Mouse (Mus musculus) lung, postnatal 10 days (tissue): Measurements from ENCODE around the gene Tmem63a.
A peak's percentile ranks its signal among the peaks of the same experiment; 100 is the strongest.

Experiments
- DNase-seq: peaks from one replicate; pipeline ENCODE4 v3.0.0; 2021

Gene Tmem63a

GRCm38 (mm10) chr1:181011601-181012000 lies 69.5 kb downstream of the Tmem63a start:
- DNase-seq: no peak

- no peak for DNase-seq
Observed at GRCm38 (mm10) chr1:181012416-181012815, 70.3 kb downstream of the Tmem63a start.

GRCm38 (mm10) chr1:181013446-181013845 lies 71.3 kb downstream of the Tmem63a start:
- DNase-seq: no peak

DNA sequence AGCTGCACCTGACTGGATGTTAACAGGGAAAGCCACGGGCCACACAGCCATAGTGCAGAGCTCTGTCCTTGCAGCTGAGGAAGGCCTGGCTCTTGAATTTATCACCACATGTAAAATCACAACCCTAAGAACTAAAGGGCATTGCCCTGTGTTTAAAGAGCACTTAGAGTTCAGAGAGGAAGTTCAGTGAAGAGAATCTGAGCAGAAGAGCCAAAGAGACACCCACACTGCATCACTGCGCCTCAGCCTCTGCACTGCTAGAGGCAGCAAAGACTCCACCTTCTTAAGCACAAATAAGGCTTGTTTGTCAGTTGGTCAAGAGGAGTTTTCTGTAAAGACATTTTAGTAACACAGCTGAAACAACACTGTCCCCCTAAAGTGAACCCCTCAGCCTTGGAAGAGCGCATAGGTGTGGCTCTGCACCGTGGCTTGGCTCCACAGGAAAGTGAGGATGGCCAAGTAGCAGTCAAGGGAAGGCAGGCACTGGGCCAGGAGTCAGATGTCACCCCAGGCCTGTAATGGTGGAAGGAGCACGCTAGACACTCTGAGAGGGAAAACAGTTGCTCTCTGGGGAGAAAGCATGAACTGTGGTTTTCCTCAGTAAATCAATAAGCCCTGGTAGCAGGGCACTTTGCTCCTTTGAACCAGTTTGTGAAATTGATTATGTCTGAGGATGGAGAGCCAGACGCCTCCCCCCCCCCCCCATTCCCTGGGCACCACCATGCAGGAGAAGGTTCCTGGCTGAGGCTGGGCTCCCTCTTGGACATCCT lies 72.8 kb downstream of the Tmem63a start:
- peak; percentile 78 for DNase-seq

DNA sequence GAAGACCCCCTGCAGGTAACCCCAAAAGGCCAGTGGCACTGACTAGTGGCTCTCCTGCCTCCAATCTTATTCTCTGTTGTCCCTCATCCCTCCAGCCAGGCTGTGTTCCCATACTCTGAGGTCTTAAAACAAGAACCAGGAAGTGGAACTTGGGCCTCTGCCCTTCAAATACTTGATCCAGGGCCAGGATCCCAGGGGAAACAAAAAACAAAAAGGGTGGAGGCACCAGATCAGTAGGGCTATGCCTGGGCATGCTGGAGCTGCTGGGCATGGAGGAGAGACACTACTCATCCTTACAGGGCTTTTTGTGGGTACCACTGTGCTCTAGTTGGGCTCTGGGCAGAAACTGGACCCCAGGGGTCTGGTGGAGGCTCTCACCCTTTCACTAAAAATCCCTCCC lies 73.4 kb downstream of the Tmem63a start:
- DNase-seq: peak; percentile 87

DNA sequence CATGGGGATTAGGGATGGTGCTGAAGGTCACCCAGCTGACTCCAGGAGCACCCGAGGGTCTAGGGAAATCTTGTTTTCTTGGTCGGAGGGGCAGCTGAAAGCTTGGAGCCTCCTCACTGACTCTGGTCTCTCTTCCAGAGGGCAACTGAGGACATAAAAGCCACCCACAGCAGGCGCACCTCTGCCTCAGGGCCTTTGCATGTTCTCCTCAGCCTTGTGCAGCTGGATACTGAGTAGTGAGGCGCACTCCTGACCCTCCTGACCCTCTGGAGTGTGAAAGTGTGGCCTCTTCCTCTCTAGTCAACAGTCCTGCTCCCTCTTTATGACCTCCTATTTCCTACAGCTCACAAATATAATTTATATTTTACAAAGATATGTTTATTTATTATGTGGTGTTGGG lies 73.9 kb downstream of the Tmem63a start:
- peak; percentile 27 for DNase-seq

- peak; percentile 94 for DNase-seq
Observed at GRCm38 (mm10) chr1:181016532-181017131, 74.5 kb downstream of the Tmem63a start.

- DNase-seq: peak; percentile 88
Observed at GRCm38 (mm10) chr1:181017212-181017711, 75.1 kb downstream of the Tmem63a start.

GRCm38 (mm10) chr1:181017890-181018420 lies 75.8 kb downstream of the Tmem63a start:
- no peak for DNase-seq

DNA sequence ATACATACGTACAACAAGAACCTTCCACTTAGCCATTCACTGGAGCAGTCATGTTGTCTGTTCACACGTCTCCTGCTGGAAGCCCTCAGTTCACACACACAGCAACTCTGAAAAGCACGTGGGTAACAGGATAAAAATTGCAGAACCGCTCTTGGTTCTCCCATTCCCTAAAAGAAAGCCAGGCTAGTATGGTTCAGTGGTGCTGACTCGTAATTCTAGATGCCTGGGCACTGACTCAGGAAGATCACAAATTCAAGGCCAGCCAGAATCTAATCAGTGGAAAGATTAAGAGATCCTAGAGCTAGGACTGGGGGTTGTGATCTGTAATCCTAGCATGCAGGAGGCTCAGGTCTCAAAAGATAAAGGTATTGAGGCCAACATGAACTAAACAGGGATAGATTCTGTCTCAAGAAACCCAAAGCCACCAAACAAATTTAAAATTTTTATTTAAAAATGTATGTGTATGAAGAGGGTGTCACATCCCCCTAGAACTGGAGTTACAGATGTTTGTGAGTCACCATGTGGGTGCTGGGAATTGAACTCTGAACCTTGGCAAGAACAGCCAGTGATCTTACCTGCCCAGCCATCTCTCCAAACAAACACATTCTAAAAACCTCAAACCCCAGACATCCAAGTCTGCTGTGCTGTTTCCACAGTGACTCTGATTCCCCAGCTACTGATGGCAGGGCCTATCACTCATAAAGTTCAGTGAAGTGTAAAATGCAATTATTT lies 78.8 kb downstream of the Tmem63a start, which contains the start of gene Ephx1:
Gene Ephx1, minus strand, starts transcription at position 149 of the 732 bp plus-strand sequence.
- no peak for DNase-seq

DNA sequence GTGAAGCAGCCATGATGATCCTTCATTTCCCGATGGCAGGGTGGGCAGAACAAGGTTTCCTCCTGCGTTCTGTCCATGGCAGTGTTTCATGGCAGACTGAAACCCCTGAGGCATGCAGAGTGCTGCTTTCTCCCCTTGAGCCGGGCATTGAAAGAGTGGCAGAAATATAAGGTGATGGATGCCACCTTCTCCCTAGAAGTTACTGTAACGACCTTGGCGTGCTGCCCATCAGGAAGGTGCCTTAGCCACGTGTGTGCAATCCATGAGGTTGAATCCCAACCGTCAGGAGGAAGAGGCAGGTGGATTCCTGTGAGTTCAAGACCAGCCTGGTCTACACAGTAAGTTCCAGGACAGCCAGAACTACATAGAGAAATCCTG lies 79.3 kb downstream of the Tmem63a start:
- DNase-seq: no peak

DNA sequence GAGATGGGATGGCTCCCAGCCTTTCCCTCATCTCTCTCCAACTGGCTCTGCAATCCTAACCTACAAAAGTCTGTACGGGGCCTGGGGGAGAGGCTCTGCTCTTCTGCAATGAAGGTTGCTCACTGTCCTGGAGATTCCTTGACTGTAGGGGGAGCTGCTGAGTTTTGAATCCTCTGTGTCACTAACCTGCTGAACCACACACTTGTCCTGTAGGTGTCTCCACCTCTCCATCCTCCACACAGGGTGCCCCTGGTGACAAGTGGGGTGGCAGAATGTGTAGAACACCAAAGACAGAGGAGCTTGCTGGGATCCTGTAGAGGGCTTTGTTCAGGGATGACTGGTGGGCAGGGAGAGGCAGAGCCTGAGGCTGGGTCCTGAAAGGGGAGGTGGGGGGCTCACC lies 80.1 kb downstream of the Tmem63a start:
- peak; percentile 81 for DNase-seq
